Mouse (Mus musculus) limb, embryonic 15.5 days (tissue): ENCODE data around the gene Fto. TPM values are rescaled to one million over a fixed set of nuclear protein-coding genes. Genes with fewer than 3 reads are reported as not detected.

Experiments
- ATAC-seq: fragments of 200-750 bp; cut with Nextera tagmentation; 2 replicates; pipeline ENCODE4 v1.8.0; 2017; ENCODE audit warnings: low read depth, moderate TSS enrichment; ENCODE audit not compliant: insufficient number of reproducible peaks, low FRiP score, low TSS enrichment
- H3K27ac ChIP-seq: fragments of 300-500 bp; sonication (generic); 2 replicates; pipeline ENCODE4 v1.5.1; 2015; ENCODE audit warnings: moderate library complexity, mild to moderate bottlenecking, inconsistent platforms
- H3K27me3 ChIP-seq: fragments of 300-500 bp; sonication (generic); 2 replicates; pipeline ENCODE4 v1.6.1; 2015; ENCODE audit warnings: inconsistent platforms
- H3K36me3 ChIP-seq: fragments of 300-500 bp; sonication (generic); 2 replicates; pipeline ENCODE4 v1.6.1; 2015; ENCODE audit warnings: inconsistent platforms
- H3K4me1 ChIP-seq: fragments of 300-500 bp; sonication (generic); 2 replicates; pipeline ENCODE4 v1.6.1; 2015; ENCODE audit warnings: inconsistent platforms
- H3K4me2 ChIP-seq: fragments of 300-500 bp; sonication (generic); 2 replicates; pipeline ENCODE4 v1.6.1; 2015; ENCODE audit warnings: mild to moderate bottlenecking, inconsistent platforms
- H3K4me3 ChIP-seq: fragments of 300-500 bp; sonication (generic); 2 replicates; pipeline ENCODE4 v1.5.1; 2015; ENCODE audit warnings: mild to moderate bottlenecking, inconsistent platforms
- H3K9ac ChIP-seq: fragments of 300-500 bp; sonication (generic); 2 replicates; pipeline ENCODE4 v1.6.1; 2015; ENCODE audit warnings: inconsistent platforms
- H3K9me3 ChIP-seq: fragments of 300-500 bp; sonication (generic); 2 replicates; pipeline ENCODE4 v1.6.1; 2016; ENCODE audit warnings: inconsistent platforms
- WGBS: fragments of 180-500 bp; shearing (Covaris S2); methylation state at CpG from one replicate; pipeline ENCODE4 v1.1.7; 2015; 5-methylcytosine and 5-hydroxymethylcytosine counted together
- polyA plus RNA-seq: library from polyadenylated mRNA; unstranded; fragments of >200 nt; fragmentation: Nextera tagmentation; extraction: Ambion mirVana; gene quantifications from 2 replicates; pipeline ENCODE4 v1.2.1, GENCODE M21; 2015

Gene Fto
- polyA plus RNA-seq, 1 experiment from 2014 or later: 97.1 TPM

DNA sequence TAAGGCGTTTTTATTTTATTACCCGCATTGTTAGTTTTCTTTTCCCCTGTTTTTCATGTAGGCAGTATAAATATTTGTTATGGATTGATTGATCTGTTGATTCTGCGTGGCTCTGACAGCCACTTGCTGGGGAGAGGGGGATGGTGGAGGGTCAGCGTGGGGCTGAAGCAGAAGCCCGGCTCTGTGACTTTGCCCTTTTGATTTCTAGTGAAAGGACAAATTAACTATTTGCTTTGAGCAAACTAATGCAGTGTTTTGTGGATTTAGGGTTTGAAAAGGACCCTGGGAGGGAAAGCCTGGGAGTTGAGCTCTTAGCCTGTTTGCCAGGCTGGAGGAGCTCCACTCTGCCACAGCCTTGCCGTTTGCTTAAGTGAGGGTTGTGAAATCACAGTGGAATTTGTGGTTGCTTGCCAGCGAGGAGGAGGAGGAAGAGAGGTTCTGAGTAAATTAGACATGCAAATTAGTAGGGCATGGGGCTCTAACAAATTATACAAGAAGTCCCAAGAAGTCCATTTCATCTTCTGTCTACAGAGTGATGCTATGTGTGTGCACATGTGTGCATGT lies 68.3 kb downstream of the Fto start:
- Histone ChIP-seq H3K9me3 (no peaks in the 10 kb centered on the region), H3K4me1 (peaks cover 44% of the 10 kb centered on the region), H3K4me3 (no peak overlapping the region), H3K27ac (no peak overlapping the region), H3K27me3 (no peaks in the 10 kb centered on the region), H3K9ac (no peak overlapping the region), H3K36me3 (no peaks in the 10 kb centered on the region), H3K4me2 (no peak overlapping the region)
- 39% methylated on average over 7 of the region's 7 CpGs for WGBS
- no peak for ATAC-seq

DNA sequence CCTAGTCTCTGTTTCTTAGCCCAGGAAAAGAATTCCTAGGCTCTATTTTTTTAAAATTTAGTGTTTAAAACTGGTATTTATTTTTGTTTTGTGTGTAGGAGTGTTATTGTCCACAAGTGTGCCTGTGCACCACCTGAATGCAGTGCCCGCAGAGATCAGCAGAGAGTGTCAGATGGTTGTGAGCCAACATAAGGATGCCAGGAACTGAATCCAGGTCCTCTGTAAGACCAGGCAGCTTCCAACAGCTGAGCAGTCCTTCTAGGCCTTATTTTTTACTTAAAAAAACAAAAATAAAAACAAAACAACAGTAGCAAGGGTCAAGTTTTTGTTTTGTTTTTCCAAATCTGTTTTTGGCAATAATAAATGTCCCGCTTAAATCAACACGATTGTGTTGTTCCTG lies 69.9 kb downstream of the Fto start:
- Histone ChIP-seq H3K27me3 (no peaks in the 10 kb centered on the region), H3K4me2 (no peak overlapping the region), H3K9ac (no peak overlapping the region), H3K4me1 (peaks cover 31% of the 10 kb centered on the region), H3K36me3 (no peaks in the 10 kb centered on the region), H3K27ac (no peak overlapping the region), H3K4me3 (no peak overlapping the region), H3K9me3 (no peaks in the 10 kb centered on the region)
- no peak for ATAC-seq
- 80% methylated on average over 3 of the region's 3 CpGs for WGBS

GRCm38 (mm10) chr8:91383811-91384210 lies 70.5 kb downstream of the Fto start:
- WGBS: 72% methylated on average over 11 of the region's 11 CpGs
- H3K9ac ChIP-seq: no peak overlapping the region
- no peaks in the 10 kb centered on the region for H3K27me3 ChIP-seq
- no peak overlapping the region for H3K4me2 ChIP-seq
- no peak overlapping the region for H3K4me3 ChIP-seq
- no peak overlapping the region for H3K27ac ChIP-seq
- no peaks in the 10 kb centered on the region for H3K9me3 ChIP-seq
- H3K4me1 ChIP-seq: peaks cover 33% of the 10 kb centered on the region
- H3K36me3 ChIP-seq: no peaks in the 10 kb centered on the region
- no peak for ATAC-seq

GRCm38 (mm10) chr8:91384389-91384788 lies 71.1 kb downstream of the Fto start:
- WGBS: 84% methylated on average over 3 of the region's 3 CpGs
- no peaks in the 10 kb centered on the region for H3K27me3 ChIP-seq
- H3K4me2 ChIP-seq: no peak overlapping the region
- no peak overlapping the region for H3K4me3 ChIP-seq
- no peaks in the 10 kb centered on the region for H3K36me3 ChIP-seq
- no peak for ATAC-seq
- H3K9ac ChIP-seq: no peak overlapping the region
- H3K4me1 ChIP-seq: peaks cover 31% of the 10 kb centered on the region
- H3K9me3 ChIP-seq: no peaks in the 10 kb centered on the region
- H3K27ac ChIP-seq: no peak overlapping the region

GRCm38 (mm10) chr8:91385808-91386207 lies 72.5 kb downstream of the Fto start:
- H3K27ac ChIP-seq: no peak overlapping the region
- H3K27me3 ChIP-seq: no peaks in the 10 kb centered on the region
- peaks cover 32% of the 10 kb centered on the region for H3K4me1 ChIP-seq
- 93% methylated on average over 7 of the region's 7 CpGs for WGBS
- H3K9me3 ChIP-seq: no peaks in the 10 kb centered on the region
- no peak overlapping the region for H3K4me3 ChIP-seq
- H3K9ac ChIP-seq: no peak overlapping the region
- no peak for ATAC-seq
- H3K4me2 ChIP-seq: no peak overlapping the region
- H3K36me3 ChIP-seq: no peaks in the 10 kb centered on the region

DNA sequence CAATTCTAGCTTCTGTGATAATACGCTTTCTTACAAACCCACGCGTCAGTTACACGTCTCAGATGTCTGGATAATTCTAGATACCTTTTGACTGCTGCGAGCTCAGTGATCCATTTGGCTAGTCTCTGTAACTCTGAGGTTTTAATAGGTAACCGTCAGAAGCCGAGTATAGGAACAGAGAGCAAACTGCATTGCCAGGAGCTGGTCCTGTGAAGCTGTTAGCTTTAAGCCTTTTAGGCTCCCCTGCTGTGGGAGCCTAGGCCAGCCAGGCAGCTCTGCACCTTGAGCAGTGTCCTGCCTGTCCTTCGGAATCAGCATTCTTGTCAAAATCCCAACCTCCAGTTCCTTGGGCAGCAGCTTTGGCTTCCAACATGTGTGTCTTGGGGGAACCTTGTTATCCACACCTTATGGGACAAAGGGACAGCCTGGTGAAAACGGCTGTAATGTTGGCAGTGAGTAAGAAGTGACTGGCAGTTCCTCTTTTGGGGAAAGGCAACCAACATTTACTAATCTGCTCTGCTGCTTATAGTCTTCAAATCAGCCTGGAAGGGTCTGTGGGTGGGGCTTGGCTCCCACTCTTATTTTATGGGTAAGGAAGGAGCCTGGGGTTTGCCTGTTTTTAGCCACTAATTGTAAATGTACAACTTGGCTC lies 77.2 kb downstream of the Fto start:
- no peaks in the 10 kb centered on the region for H3K36me3 ChIP-seq
- no peak for ATAC-seq
- H3K4me3 ChIP-seq: no peak overlapping the region
- H3K4me2 ChIP-seq: no peak overlapping the region
- no peaks in the 10 kb centered on the region for H3K27me3 ChIP-seq
- no peaks in the 10 kb centered on the region for H3K9me3 ChIP-seq
- H3K9ac ChIP-seq: no peak overlapping the region
- no peak overlapping the region for H3K27ac ChIP-seq
- WGBS: 49% methylated on average over 9 of the region's 9 CpGs
- peaks cover 40% of the 10 kb centered on the region for H3K4me1 ChIP-seq

- no peaks in the 10 kb centered on the region for H3K27me3 ChIP-seq
- no peak overlapping the region for H3K4me2 ChIP-seq
- no peaks in the 10 kb centered on the region for H3K36me3 ChIP-seq
- H3K4me1 ChIP-seq: peaks cover 40% of the 10 kb centered on the region
- H3K27ac ChIP-seq: 0 out of 2 replicates have a peak overlapping the region, but pooled peaks have one; percentile 24
- no peak overlapping the region for H3K9ac ChIP-seq
- H3K9me3 ChIP-seq: no peaks in the 10 kb centered on the region
- ATAC-seq: no peak
- no peak overlapping the region for H3K4me3 ChIP-seq
- WGBS: 39% methylated on average over 7 of the region's 7 CpGs
Observed at GRCm38 (mm10) chr8:91392261-91392660, 78.9 kb downstream of the Fto start.

DNA sequence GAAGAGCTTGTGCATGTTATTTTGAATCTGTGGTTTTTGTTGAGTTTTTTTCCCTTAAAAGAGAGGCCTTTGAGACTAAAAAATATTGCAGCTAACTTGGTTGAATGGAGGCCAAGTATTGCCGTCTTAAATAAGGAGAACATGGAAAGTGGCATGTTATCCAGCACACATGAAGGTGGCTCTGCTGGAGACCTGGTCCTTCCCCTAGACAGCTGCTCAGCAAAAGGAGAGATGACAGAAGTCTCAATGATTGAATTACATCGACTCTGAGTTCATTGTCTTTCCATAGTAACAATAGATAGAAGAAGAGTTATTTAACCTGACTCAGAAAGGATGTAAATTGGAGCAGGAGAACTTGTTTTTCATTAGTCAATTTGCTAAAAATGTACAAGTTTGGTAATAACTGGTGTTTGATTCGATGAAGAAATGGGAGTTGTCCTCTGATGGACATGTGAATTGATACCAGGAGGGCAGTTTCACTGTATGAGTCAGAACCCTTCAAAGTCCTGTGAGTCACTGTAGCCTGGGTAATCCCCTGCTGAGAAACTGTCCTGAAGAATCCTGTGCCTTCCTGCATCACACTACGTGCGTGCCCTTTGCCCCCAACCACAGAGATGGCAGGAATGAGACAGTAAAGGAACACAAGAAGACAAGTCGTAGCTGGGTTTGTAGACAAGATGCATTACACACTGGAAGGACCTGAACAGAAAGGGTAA lies 82.2 kb downstream of the Fto start:
- WGBS: 67% methylated on average over 6 of the region's 6 CpGs
- no peak for ATAC-seq
- H3K4me3 ChIP-seq: no peak overlapping the region
- H3K36me3 ChIP-seq: no peaks in the 10 kb centered on the region
- H3K27ac ChIP-seq: no peak overlapping the region
- H3K9ac ChIP-seq: no peak overlapping the region
- H3K9me3 ChIP-seq: no peaks in the 10 kb centered on the region
- H3K4me1 ChIP-seq: peaks cover 20% of the 10 kb centered on the region
- no peak overlapping the region for H3K4me2 ChIP-seq
- H3K27me3 ChIP-seq: no peaks in the 10 kb centered on the region

- H3K27me3 ChIP-seq: no peaks in the 10 kb centered on the region
- H3K9me3 ChIP-seq: no peaks in the 10 kb centered on the region
- no peak overlapping the region for H3K4me3 ChIP-seq
- no peak overlapping the region for H3K4me2 ChIP-seq
- no peak overlapping the region for H3K9ac ChIP-seq
- ATAC-seq: no peak
- no peak overlapping the region for H3K27ac ChIP-seq
- WGBS: 75% methylated on average over 5 of the region's 5 CpGs
- 0 out of 2 replicates have a peak, but pooled peaks cover 2% of the 10 kb centered on the region for H3K36me3 ChIP-seq
- peaks cover 8% of the 10 kb centered on the region; the same call in 1 of the 2 replicates for H3K4me1 ChIP-seq
Observed at GRCm38 (mm10) chr8:91398053-91398452, 84.7 kb downstream of the Fto start.

GRCm38 (mm10) chr8:91402980-91403975 lies 90.0 kb downstream of the Fto start:
- H3K4me3 ChIP-seq: no peak overlapping the region
- H3K9ac ChIP-seq: no peak overlapping the region
- no peaks in the 10 kb centered on the region for H3K27me3 ChIP-seq
- no peak overlapping the region for H3K4me2 ChIP-seq
- H3K4me1 ChIP-seq: peaks cover 11% of the 10 kb centered on the region
- no peak for ATAC-seq
- H3K27ac ChIP-seq: no peak overlapping the region
- 79% methylated on average over 9 of the region's 9 CpGs for WGBS
- no peaks in the 10 kb centered on the region for H3K9me3 ChIP-seq
- peaks cover 14% of the 10 kb centered on the region; the same call in 1 of the 2 replicates for H3K36me3 ChIP-seq

GRCm38 (mm10) chr8:91404311-91404710 lies 91.0 kb downstream of the Fto start:
- no peak overlapping the region for H3K27ac ChIP-seq
- no peak overlapping the region for H3K4me2 ChIP-seq
- peaks cover 20% of the 10 kb centered on the region for H3K4me1 ChIP-seq
- peaks cover 16% of the 10 kb centered on the region; the same call in 1 of the 2 replicates for H3K36me3 ChIP-seq
- WGBS: 89% methylated on average over 7 of the region's 7 CpGs
- H3K27me3 ChIP-seq: no peaks in the 10 kb centered on the region
- H3K9me3 ChIP-seq: no peaks in the 10 kb centered on the region
- H3K4me3 ChIP-seq: no peak overlapping the region
- ATAC-seq: no peak
- H3K9ac ChIP-seq: no peak overlapping the region
